Mouse (Mus musculus) urinary bladder, postnatal 14 days (tissue): Measurements from ENCODE around the gene Zfp969.
"Not testable (repeated sequence)": the region's sequence is repeated elsewhere in the genome, so short reads cannot be mapped to it uniquely, and the experiment has no call there.

ENCODE experiments used
- DNase-seq: peaks from one replicate; pipeline ENCODE4 v3.0.0; 2021; ENCODE audit warnings: low spot score

Gene Zfp969

DNA sequence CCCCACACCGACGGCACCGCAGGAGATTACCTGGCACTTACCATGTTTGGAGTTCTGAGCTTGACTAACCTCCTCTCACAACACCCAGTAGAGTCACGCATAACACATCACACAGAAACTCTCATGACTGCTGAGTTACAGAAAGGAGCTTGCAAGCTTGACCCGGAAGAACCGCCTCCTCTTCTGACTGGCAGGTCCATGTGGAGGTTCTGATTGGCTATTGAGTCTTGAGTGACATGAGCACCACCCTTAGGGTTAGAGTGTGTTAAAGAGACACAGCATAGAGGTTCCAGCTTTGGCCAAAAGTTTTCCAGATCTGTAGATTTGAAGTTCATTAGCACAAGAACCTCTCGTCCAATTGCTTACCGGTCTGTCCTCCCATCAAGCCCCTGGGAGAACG, at the start of gene Zfp969:
Gene Zfp969, minus strand, starts transcription at position 101 of the 400 bp plus-strand sequence.
- not testable (repeated sequence) for DNase-seq

DNA sequence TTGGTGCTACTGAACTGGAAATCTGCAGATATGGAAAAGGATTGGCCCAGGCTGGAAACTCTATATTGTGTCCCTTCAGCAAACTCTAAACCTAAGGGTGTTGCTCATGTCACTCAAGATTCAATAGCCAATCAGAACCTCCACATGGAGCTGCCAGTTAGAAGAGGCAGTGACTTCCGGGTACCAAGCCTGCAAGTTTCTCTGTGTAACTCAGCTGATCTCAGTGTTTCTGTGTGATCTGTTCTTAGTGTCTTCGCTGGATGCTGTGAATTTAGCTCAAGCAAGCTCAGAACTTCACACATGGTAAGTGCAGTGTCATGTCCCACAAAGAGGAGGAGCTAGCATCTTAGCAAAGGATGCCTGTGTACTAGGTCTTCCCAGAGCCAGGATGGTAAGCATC, 37.8 kb upstream of the Zfp969 start, which contains the start of gene Gm2007:
Gene Gm2007, plus strand, starts transcription at position 301 of the 400 bp plus-strand sequence.
- not testable (repeated sequence) for DNase-seq

DNA sequence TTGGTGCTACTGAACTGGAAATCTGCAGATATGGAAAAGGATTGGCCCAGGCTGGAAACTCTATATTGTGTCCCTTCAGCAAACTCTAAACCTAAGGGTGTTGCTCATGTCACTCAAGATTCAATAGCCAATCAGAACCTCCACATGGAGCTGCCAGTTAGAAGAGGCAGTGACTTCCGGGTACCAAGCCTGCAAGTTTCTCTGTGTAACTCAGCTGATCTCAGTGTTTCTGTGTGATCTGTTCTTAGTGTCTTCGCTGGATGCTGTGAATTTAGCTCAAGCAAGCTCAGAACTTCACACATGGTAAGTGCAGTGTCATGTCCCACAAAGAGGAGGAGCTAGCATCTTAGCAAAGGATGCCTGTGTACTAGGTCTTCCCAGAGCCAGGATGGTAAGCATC, 59.8 kb downstream of the Zfp969 start, which contains the start of gene Gm11007:
Gene Gm11007, plus strand, starts transcription at position 301 of the 400 bp plus-strand sequence.
- not testable (repeated sequence) for DNase-seq
